ENCODE assay signal across 8 mouse cellular contexts in genomic region chr7:78895653-78896333, GRCm38 (mm10). TPM values are rescaled to one million over a fixed set of nuclear protein-coding genes. Genes with fewer than 3 reads are reported as not detected.
DNase-seq lines count a peak whose midpoint lies in the region; ATAC-seq lines count a peak whose summit lies in the region.

TSS of gene Aen (plus strand) at chr7:78895854.

- peak within 1 kb of the TSS; percentile 62 for H3K9ac ChIP-seq in intestine, embryonic 14.5 days (ENCODE audit: low read length)

- peak within 1 kb of the TSS; percentile 77 for H3K4me3 ChIP-seq in intestine, embryonic 14.5 days (ENCODE audit: low read depth, low read length)

- under 1% methylated on average over 53 of the region's 53 CpGs for WGBS in intestine, embryonic 14.5 days

- peaks cover 15% of the 10 kb centered on the region for H3K4me1 ChIP-seq in intestine, embryonic 14.5 days (replicated peaks; ENCODE audit: control insufficient read depth, insufficient read depth, low read length)

- H3K36me3 ChIP-seq in intestine, embryonic 14.5 days (ENCODE audit: control insufficient read depth, insufficient read depth, low read length), result no peaks in the 10 kb centered on the region

- intact Hi-C loops in left cerebral cortex, postnatal 14 days (cut with DNase I), result loop anchor here (10.0 kb wide), 1 partner anchor 321 kb away; no protein-coding TSS in a partner anchor

- peak; percentile 98 for ATAC-seq in intestine, embryonic 14.5 days (replicated peaks; ENCODE audit: low FRiP score, low TSS enrichment, low read depth)

- H3K27me3 ChIP-seq in intestine, embryonic 14.5 days (replicated peaks; ENCODE audit: control insufficient read depth, insufficient read depth, low read length), result no peaks in the 10 kb centered on the region

- peak; percentile 95 to 96 for DNase-seq in adrenal gland, adult 18-20 months (ENCODE audit: low spot score in 2 of 2)
- DNase-seq in embryo, embryonic 11 days, result peak; percentile 97
- peak; percentile 97 for DNase-seq in gastrocnemius, postnatal 25 days
- peak; percentile 95 for DNase-seq in intestine, embryonic 14.5 days (ENCODE audit: low spot score)
- DNase-seq in left cerebral cortex, postnatal 14 days (ENCODE audit: low spot score in 2 of 2), result peak; percentile 96 to 98
- peak; percentile 99 for DNase-seq in mesoderm, embryonic 11.5 days (ENCODE audit: low read depth, low spot score)
- DNase-seq in right cerebral cortex, postnatal 36 days (ENCODE audit: low spot score in 2 of 2), result peak; percentile 94 to 97
- peak; percentile 99 for DNase-seq in yolk sac, embryonic 10.5 days (ENCODE audit: low spot score)

- H3K27ac ChIP-seq in intestine, embryonic 14.5 days (ENCODE audit: low read depth), result no peak within 1 kb of the TSS

- peak within 1 kb of the TSS; percentile 93 for H3K4me2 ChIP-seq in intestine, embryonic 14.5 days (ENCODE audit: low read length)

- H3K9me3 ChIP-seq in intestine, embryonic 14.5 days (ENCODE audit: control insufficient read depth, low read length), result no peaks in the 10 kb centered on the region

RNA-seq across cellular contexts. Expression of gene Aen, which starts in this region (rescaled TPM):
- 10 to 100 TPM; 45.7 to 52.2 TPM for total RNA-seq in adrenal gland, adult 18-20 months (2021)
- 10 to 100 TPM; 42.4 to 44.6 TPM for total RNA-seq in gastrocnemius, postnatal 25 days (2021)
- polyA plus RNA-seq in intestine, embryonic 14.5 days (2014; fragmentation: Nextera tagmentation; extraction: Ambion mirVana), result 34.2 and 37.4 TPM in 2 replicates
- 10 to 100 TPM; 22.3 to 24.0 TPM for total RNA-seq in left cerebral cortex, postnatal 14 days (2021)
